Mouse (Mus musculus): ENCODE measurements around the gene Ccdc30. TPM values are rescaled to one million over a fixed set of nuclear protein-coding genes. Genes with fewer than 3 reads are reported as not detected.

Gene Ccdc30
- polyA plus RNA-seq, 1 experiment from 2014 or later = 1.0 TPM

DNA sequence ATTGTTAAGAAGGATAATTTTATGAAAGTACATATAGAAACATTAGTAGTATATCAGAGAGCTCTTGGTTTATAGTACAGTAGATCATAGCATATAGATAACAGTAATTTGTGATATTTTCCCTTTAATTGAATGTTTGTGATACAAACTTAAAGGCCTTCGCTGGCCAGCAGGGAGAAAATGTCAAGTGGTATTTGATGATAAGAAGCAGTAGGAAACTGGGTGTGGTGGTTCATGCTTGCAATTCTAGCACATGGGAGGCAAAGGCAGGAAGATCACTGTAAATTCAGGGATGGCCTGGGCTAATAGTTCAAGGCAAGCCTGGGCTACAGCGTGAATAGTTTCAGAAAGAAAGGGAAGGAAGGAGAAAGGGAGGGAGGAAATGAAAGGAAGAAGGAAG is 9.8 kb upstream of the Ccdc30 start:
- H3K9me3 ChIP-seq (replicated peaks; ENCODE audit: control insufficient read depth, low read length) = no peaks in the 10 kb centered on the region
- H3K9ac ChIP-seq (ENCODE audit: low read depth, low read length) = no peak overlapping the region
- ATAC-seq (ENCODE audit: low read depth) = peak; percentile 22; the same call in 1 of the 2 replicates
- H3K27me3 ChIP-seq (ENCODE audit: control insufficient read depth, insufficient read depth, low read depth, low read length) = no peaks in the 10 kb centered on the region
- H3K36me3 ChIP-seq (ENCODE audit: control insufficient read depth, insufficient read depth) = no peaks in the 10 kb centered on the region
- H3K4me2 ChIP-seq (ENCODE audit: low read depth, low read length) = peak overlapping the region; percentile 13; the same call in 1 of the 2 replicates
- H3K4me1 ChIP-seq (ENCODE audit: control insufficient read depth, low read depth, low read length) = peaks cover 41% of the 10 kb centered on the region
- no peak overlapping the region for H3K4me3 ChIP-seq (ENCODE audit: low read depth, low read length)
- H3K27ac ChIP-seq (ENCODE audit: low read length) = peak overlapping the region; percentile 55; the same call in 1 of the 2 replicates
- WGBS (ENCODE audit: insufficient replicate concordance) = 59% methylated on average over 2 of the region's 2 CpGs

DNA sequence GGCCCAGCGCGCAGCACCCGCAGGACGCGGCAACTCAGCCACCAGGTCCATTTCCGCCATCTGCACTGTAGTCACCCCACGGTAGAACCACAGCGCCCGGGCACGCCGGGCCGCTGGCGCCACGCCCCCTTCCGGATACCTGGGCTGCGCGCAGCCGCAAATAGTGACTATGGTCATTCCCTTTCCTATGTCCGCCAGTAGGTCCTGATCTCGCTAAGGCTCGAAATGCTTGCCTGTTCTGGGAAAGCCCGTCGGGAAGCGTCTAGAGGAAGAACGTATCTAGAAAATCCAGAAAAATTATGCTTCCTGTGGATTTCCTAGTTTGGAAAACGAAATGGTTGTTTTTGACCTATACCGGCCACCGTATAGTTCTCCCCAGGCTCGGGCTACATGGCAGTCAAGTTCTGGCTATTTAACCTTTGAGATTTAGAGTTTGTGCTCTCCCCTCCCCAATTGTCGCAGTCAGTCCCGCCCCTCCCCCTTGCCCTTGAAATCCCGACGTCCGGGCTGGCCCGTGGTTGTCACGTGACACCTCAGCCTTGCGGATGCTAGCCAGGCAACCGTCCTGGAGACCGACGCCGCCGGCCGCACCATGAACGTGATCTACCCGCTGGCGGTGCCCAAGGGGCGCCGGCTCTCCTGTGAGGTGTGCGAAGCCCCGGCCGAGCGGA is 7.1 kb upstream of the Ccdc30 start, which contains the start of the genes Ppcs and Zmynd12:
TSS of gene Ppcs (minus strand) at position 127 of the 671 bp plus-strand sequence.
TSS of gene Zmynd12 (plus strand) at position 521 of the 671 bp plus-strand sequence.
- Histone ChIP-seq H3K9ac (ENCODE audit: low read depth, low read length) (peak within 1 kb of the TSS; percentile 81), H3K4me2 (ENCODE audit: low read depth, low read length) (peak within 1 kb of the TSS; percentile 90), H3K27me3 (ENCODE audit: control insufficient read depth, insufficient read depth, low read depth, low read length) (no peaks in the 10 kb centered on the region), H3K9me3 (replicated peaks; ENCODE audit: control insufficient read depth, low read length) (no peaks in the 10 kb centered on the region), H3K4me1 (ENCODE audit: control insufficient read depth, low read depth, low read length) (peaks cover 45% of the 10 kb centered on the region), H3K4me3 (ENCODE audit: low read depth, low read length) (peak within 1 kb of the TSS; percentile 70), H3K36me3 (ENCODE audit: control insufficient read depth, insufficient read depth) (no peaks in the 10 kb centered on the region), H3K27ac (ENCODE audit: low read length) (peak within 1 kb of the TSS; percentile 89)
- WGBS (ENCODE audit: insufficient replicate concordance) = under 1% methylated on average over 51 of the region's 52 CpGs
- peak; percentile 91 for ATAC-seq (ENCODE audit: low read depth)

DNA sequence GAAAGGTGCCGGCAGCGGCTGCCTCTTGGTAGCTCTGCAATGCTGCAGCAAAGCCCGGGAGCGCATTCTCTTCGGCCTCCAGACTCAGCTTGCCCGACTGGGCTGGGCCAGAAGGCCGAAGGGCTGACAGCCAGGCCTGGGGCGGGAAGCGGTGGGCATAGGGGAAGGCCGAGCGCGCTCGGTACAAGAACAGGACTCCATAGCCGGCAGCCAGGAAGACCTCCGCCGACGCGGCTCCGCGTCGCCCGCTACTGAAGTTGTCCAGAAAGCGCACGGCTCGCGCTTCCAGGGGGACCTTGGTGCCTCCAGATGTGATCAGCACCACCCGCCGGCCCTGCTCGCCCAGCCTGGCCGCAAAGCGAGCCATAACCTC is 6.6 kb upstream of the Ccdc30 start:
- Histone ChIP-seq H3K9ac (ENCODE audit: low read depth, low read length) (peak overlapping the region; percentile 81), H3K4me2 (ENCODE audit: low read depth, low read length) (peak overlapping the region; percentile 90), H3K27me3 (ENCODE audit: control insufficient read depth, insufficient read depth, low read depth, low read length) (no peaks in the 10 kb centered on the region), H3K9me3 (replicated peaks; ENCODE audit: control insufficient read depth, low read length) (no peaks in the 10 kb centered on the region), H3K4me1 (ENCODE audit: control insufficient read depth, low read depth, low read length) (peaks cover 46% of the 10 kb centered on the region), H3K27ac (ENCODE audit: low read length) (peak overlapping the region; percentile 89), H3K36me3 (ENCODE audit: control insufficient read depth, insufficient read depth) (no peaks in the 10 kb centered on the region), H3K4me3 (ENCODE audit: low read depth, low read length) (peak overlapping the region; percentile 70)
- ATAC-seq (ENCODE audit: low read depth) = peak; percentile 12; the same call in 1 of the 2 replicates
- WGBS (ENCODE audit: insufficient replicate concordance) = under 1% methylated on average over 31 of the region's 31 CpGs

DNA sequence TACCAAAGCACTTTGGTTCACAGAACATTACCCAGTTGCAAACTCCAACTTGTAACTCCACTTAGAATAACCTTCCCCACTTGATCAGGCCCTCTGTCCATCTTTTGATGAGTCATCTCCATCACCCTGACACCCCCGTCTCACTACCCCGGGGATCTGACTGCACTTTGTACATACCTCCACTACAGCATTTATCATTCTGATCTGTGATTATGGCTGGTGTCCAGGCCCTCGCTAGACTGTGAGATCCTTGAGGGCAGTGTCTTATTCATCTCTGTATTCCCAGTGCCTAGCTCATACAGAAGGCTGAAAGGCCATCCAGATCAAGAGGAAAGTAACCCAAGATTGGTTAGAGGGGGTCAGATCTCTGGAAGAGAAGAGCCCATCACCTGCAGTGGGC is 5.9 kb upstream of the Ccdc30 start:
- WGBS (ENCODE audit: insufficient replicate concordance) = 15% methylated on average over 3 of the region's 3 CpGs
- H3K4me1 ChIP-seq (ENCODE audit: control insufficient read depth, low read depth, low read length) = peaks cover 46% of the 10 kb centered on the region
- no peak for ATAC-seq (ENCODE audit: low read depth)
- peak overlapping the region; percentile 70 for H3K4me3 ChIP-seq (ENCODE audit: low read depth, low read length)
- no peaks in the 10 kb centered on the region for H3K9me3 ChIP-seq (replicated peaks; ENCODE audit: control insufficient read depth, low read length)
- H3K4me2 ChIP-seq (ENCODE audit: low read depth, low read length) = peak overlapping the region; percentile 90
- no peaks in the 10 kb centered on the region for H3K27me3 ChIP-seq (ENCODE audit: control insufficient read depth, insufficient read depth, low read depth, low read length)
- H3K27ac ChIP-seq (ENCODE audit: low read length) = no peak overlapping the region
- H3K36me3 ChIP-seq (ENCODE audit: control insufficient read depth, insufficient read depth) = no peaks in the 10 kb centered on the region
- peak overlapping the region; percentile 81 for H3K9ac ChIP-seq (ENCODE audit: low read depth, low read length)

GRCm38 (mm10) chr4:119417894-119418293 is 2.6 kb upstream of the Ccdc30 start:
- peaks cover 21% of the 10 kb centered on the region for H3K4me1 ChIP-seq (ENCODE audit: control insufficient read depth, low read depth, low read length)
- no peaks in the 10 kb centered on the region for H3K36me3 ChIP-seq (ENCODE audit: control insufficient read depth, insufficient read depth)
- ATAC-seq (ENCODE audit: low read depth) = peak; percentile 17
- H3K27ac ChIP-seq (ENCODE audit: low read length) = no peak overlapping the region
- H3K27me3 ChIP-seq (ENCODE audit: control insufficient read depth, insufficient read depth, low read depth, low read length) = peaks cover 12% of the 10 kb centered on the region
- H3K4me2 ChIP-seq (ENCODE audit: low read depth, low read length) = peak overlapping the region; percentile 1; the same call in 1 of the 2 replicates
- no peak overlapping the region for H3K4me3 ChIP-seq (ENCODE audit: low read depth, low read length)
- no peak overlapping the region for H3K9ac ChIP-seq (ENCODE audit: low read depth, low read length)
- no peaks in the 10 kb centered on the region for H3K9me3 ChIP-seq (replicated peaks; ENCODE audit: control insufficient read depth, low read length)
- WGBS (ENCODE audit: insufficient replicate concordance) = 28% methylated on average over 3 of the region's 3 CpGs

DNA sequence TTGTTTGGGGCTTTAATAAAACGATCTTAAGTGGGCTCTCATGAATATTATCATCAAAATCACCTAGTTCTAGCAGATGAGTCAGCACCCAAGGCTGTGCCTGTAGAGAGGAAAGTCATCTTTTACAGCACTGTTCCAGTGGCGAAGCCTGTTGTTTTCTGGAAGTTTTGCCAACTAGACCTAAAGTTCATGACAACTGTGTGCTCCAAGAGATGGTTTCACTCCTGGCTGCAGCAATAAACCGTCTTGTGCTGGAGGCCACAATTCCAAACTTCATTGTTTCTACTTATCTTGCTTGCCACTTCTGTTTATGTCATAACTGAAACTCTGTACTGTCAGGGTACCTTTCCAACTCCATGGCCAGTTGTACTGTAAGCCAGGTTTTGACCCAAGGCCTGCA is 1.9 kb upstream of the Ccdc30 start:
- H3K27me3 ChIP-seq (ENCODE audit: control insufficient read depth, insufficient read depth, low read depth, low read length) = peaks cover 12% of the 10 kb centered on the region
- no peak for ATAC-seq (ENCODE audit: low read depth)
- H3K4me1 ChIP-seq (ENCODE audit: control insufficient read depth, low read depth, low read length) = peaks cover 19% of the 10 kb centered on the region
- H3K4me3 ChIP-seq (ENCODE audit: low read depth, low read length) = no peak overlapping the region
- no peak overlapping the region for H3K9ac ChIP-seq (ENCODE audit: low read depth, low read length)
- no peaks in the 10 kb centered on the region for H3K9me3 ChIP-seq (replicated peaks; ENCODE audit: control insufficient read depth, low read length)
- peak overlapping the region; percentile 1; the same call in 1 of the 2 replicates for H3K4me2 ChIP-seq (ENCODE audit: low read depth, low read length)
- H3K27ac ChIP-seq (ENCODE audit: low read length) = no peak overlapping the region
- WGBS (ENCODE audit: insufficient replicate concordance) = 40% methylated on average over 3 of the region's 3 CpGs
- H3K36me3 ChIP-seq (ENCODE audit: control insufficient read depth, insufficient read depth) = no peaks in the 10 kb centered on the region

DNA sequence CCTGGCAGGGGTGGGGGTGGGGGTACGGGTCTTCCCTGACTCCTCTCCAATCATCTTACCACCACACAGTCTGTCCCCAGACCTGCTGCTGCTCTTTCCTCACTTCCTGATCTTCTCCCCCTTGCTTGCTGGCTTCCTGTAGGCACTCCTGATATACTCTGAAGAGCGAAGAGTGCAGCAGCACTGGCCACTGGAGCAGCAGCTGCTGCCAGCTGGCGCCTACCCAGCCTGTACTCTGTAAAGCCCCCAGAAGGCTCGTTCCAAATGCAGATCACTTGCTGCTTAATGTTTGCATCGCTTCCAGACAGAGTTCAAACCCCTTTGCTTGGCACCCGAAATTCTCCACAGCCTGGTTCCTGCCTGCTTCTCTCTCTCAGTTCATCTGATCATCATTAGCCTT is 2.5 kb downstream of the Ccdc30 start:
- Histone ChIP-seq H3K4me1 (ENCODE audit: control insufficient read depth, low read depth, low read length) (peaks cover 5% of the 10 kb centered on the region), H3K9me3 (replicated peaks; ENCODE audit: control insufficient read depth, low read length) (0 out of 2 replicates have a peak, but pooled peaks cover 2% of the 10 kb centered on the region), H3K4me3 (ENCODE audit: low read depth, low read length) (no peak overlapping the region), H3K36me3 (ENCODE audit: control insufficient read depth, insufficient read depth) (no peaks in the 10 kb centered on the region), H3K27me3 (ENCODE audit: control insufficient read depth, insufficient read depth, low read depth, low read length) (peaks cover 12% of the 10 kb centered on the region), H3K4me2 (ENCODE audit: low read depth, low read length) (no peak overlapping the region), H3K9ac (ENCODE audit: low read depth, low read length) (no peak overlapping the region), H3K27ac (ENCODE audit: low read length) (no peak overlapping the region)
- ATAC-seq (ENCODE audit: low read depth) = no peak
- 36% methylated on average over 6 of the region's 6 CpGs for WGBS (ENCODE audit: insufficient replicate concordance)

- WGBS (ENCODE audit: insufficient replicate concordance) = 59% methylated on average over 12 of the region's 12 CpGs
- no peaks in the 10 kb centered on the region for H3K36me3 ChIP-seq (ENCODE audit: control insufficient read depth, insufficient read depth)
- ATAC-seq (ENCODE audit: low read depth) = no peak
- no peak overlapping the region for H3K4me2 ChIP-seq (ENCODE audit: low read depth, low read length)
- H3K27ac ChIP-seq (ENCODE audit: low read length) = no peak overlapping the region
- H3K27me3 ChIP-seq (ENCODE audit: control insufficient read depth, insufficient read depth, low read depth, low read length) = peaks cover 12% of the 10 kb centered on the region
- H3K4me1 ChIP-seq (ENCODE audit: control insufficient read depth, low read depth, low read length) = no peaks in the 10 kb centered on the region
- H3K9ac ChIP-seq (ENCODE audit: low read depth, low read length) = no peak overlapping the region
- H3K9me3 ChIP-seq (replicated peaks; ENCODE audit: control insufficient read depth, low read length) = 0 out of 2 replicates have a peak, but pooled peaks cover 2% of the 10 kb centered on the region
- H3K4me3 ChIP-seq (ENCODE audit: low read depth, low read length) = no peak overlapping the region
These were observed 3.3 kb downstream of the Ccdc30 start for GRCm38 (mm10) chr4:119411877-119412650.

DNA sequence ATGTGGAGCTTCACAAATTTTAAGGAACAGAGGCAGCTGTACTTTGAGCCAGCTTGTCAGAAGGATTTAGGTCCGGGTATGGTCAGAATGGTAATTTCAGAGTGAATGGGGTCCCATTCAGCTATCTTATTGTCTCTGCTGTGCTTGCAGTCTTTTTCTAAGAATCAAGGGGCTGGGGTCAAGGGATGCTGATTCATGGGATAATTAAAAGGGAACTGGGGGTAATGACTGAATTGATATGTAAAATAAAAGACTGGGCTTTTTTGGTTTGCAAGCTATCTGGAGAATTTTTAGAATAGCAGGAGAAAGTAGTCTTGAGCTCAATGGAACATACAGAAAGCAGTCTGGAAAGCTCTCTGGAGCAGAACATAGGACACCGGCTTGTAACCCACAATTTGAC is 11.9 kb downstream of the Ccdc30 start:
- Histone ChIP-seq H3K36me3 (ENCODE audit: control insufficient read depth, insufficient read depth) (no peaks in the 10 kb centered on the region), H3K4me3 (ENCODE audit: low read depth, low read length) (no peak overlapping the region), H3K27ac (ENCODE audit: low read length) (no peak overlapping the region), H3K4me2 (ENCODE audit: low read depth, low read length) (no peak overlapping the region), H3K27me3 (ENCODE audit: control insufficient read depth, insufficient read depth, low read depth, low read length) (no peaks in the 10 kb centered on the region), H3K9me3 (replicated peaks; ENCODE audit: control insufficient read depth, low read length) (0 out of 2 replicates have a peak, but pooled peaks cover 5% of the 10 kb centered on the region), H3K9ac (ENCODE audit: low read depth, low read length) (no peak overlapping the region), H3K4me1 (ENCODE audit: control insufficient read depth, low read depth, low read length) (no peaks in the 10 kb centered on the region)
- ATAC-seq (ENCODE audit: low read depth) = no peak
- WGBS (ENCODE audit: insufficient replicate concordance) = 71% methylated on average over 2 of the region's 2 CpGs
